Mouse (Mus musculus): Measurements from ENCODE around the gene Rrp1b.

- TF ChIP-seq CTCF (IDR thresholded peaks at IDR 0.05; ENCODE audit: control insufficient read depth, insufficient read depth, insufficient read length) (no peak), USF1 (IDR thresholded peaks at IDR 0.05; ENCODE audit: low read depth) (no peak)
Observed at GRCm38 (mm10) chr17:31993354-31993753, 42.5 kb upstream of the Rrp1b start.
